Mouse (Mus musculus) kidney, adult 2 months (tissue): ENCODE results near the gene Akt1s1. TPM values are rescaled to one million over a fixed set of nuclear protein-coding genes. Genes with fewer than 3 reads are reported as not detected.

Experiments
- DNase-seq: peaks from one replicate; pipeline ENCODE4 v3.0.0; 2021
- H3K27ac ChIP-seq: fragments of 200-500 bp; 2 replicates; pipeline ENCODE4 v1.5.1; 2012; ENCODE audit warnings: low read depth, low read length, control low read depth, inconsistent platforms; ENCODE audit not compliant: insufficient read depth
- H3K27me3 ChIP-seq: fragments of 200-500 bp; replicated peaks from 2 replicates; pipeline ENCODE4 v1.6.1; 2012; ENCODE audit warnings: mild to moderate bottlenecking, moderate library complexity, low read length, inconsistent platforms; ENCODE audit not compliant: control insufficient read depth, insufficient read depth
- H3K36me3 ChIP-seq: fragments of 200-500 bp; 2 replicates; pipeline ENCODE4 v1.6.1; 2012; ENCODE audit warnings: mild to moderate bottlenecking, moderate library complexity, low read length, inconsistent platforms; ENCODE audit not compliant: control insufficient read depth, insufficient read depth
- H3K4me1 ChIP-seq: fragments of 200-500 bp; 2 replicates; pipeline ENCODE4 v1.6.1; 2011; ENCODE audit warnings: low read length; ENCODE audit not compliant: control insufficient read depth, insufficient read depth
- H3K4me3 ChIP-seq: fragments of 200-500 bp; 2 replicates; pipeline ENCODE4 v1.5.1; 2011; ENCODE audit warnings: mild to moderate bottlenecking, low read depth, low read length, control low read depth; ENCODE audit not compliant: insufficient read depth
- CTCF ChIP-seq: fragments of 200-500 bp; conservative IDR thresholded peaks from 2 replicates; pipeline ENCODE4 v1.5.1; 2011; ENCODE audit warnings: low read depth, mild to moderate bottlenecking, control low read depth, low read length, moderate library complexity, mixed read lengths; ENCODE audit not compliant: insufficient read depth, insufficient read length
- POLR2A ChIP-seq: fragments of 200-500 bp; IDR thresholded peaks from one replicate; pipeline ENCODE4 v1.6.1; 2011; ENCODE audit warnings: low read depth, low read length, control low read depth
- WGBS: fragments of 180-500 bp; shearing (Covaris S2); methylation state at CpG from one replicate; pipeline ENCODE4 v1.1.7; 2018; 5-methylcytosine and 5-hydroxymethylcytosine counted together
- polyA plus RNA-seq: library from polyadenylated mRNA; depleted of rRNA; stranded (reverse); fragments of >200 nt; gene quantifications from 2 replicates; pipeline ENCODE4 v1.2.3, GENCODE M21; 2012; rRNA removed

Gene Akt1s1
- polyA plus RNA-seq, 1 experiment = 90.6 TPM

DNA sequence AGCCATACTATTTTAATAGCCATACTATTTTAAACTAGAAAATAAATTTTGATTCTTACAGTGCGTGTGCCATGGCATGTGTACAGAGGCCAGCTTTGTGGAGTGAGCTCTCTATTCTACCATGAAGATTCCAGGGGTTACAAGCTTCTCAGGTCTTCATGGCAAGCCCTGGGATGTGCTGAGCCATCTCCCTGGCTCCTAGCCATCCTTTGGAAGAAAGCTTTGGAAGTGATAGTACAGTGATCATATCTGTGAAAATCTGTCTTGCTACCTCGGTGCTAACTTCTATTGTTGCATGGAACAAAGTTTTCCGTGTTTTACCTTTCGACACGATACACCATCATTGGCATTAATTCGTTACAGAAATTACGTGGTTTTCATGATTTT lies 46.4 kb downstream of the Akt1s1 start:
- no peak for TF ChIP-seq CTCF
- TF ChIP-seq POLR2A = no peak
- WGBS = 66% methylated on average over 7 of the region's 7 CpGs
- DNase-seq = no peak
- Histone ChIP-seq H3K27me3 (no peaks in the 10 kb centered on the region), H3K4me3 (0 out of 2 replicates have a peak overlapping the region, but pooled peaks have one; percentile 66), H3K4me1 (peaks cover 18% of the 10 kb centered on the region), H3K36me3 (no peaks in the 10 kb centered on the region), H3K27ac (peak overlapping the region; percentile 44; the same call in 1 of the 2 replicates)

DNA sequence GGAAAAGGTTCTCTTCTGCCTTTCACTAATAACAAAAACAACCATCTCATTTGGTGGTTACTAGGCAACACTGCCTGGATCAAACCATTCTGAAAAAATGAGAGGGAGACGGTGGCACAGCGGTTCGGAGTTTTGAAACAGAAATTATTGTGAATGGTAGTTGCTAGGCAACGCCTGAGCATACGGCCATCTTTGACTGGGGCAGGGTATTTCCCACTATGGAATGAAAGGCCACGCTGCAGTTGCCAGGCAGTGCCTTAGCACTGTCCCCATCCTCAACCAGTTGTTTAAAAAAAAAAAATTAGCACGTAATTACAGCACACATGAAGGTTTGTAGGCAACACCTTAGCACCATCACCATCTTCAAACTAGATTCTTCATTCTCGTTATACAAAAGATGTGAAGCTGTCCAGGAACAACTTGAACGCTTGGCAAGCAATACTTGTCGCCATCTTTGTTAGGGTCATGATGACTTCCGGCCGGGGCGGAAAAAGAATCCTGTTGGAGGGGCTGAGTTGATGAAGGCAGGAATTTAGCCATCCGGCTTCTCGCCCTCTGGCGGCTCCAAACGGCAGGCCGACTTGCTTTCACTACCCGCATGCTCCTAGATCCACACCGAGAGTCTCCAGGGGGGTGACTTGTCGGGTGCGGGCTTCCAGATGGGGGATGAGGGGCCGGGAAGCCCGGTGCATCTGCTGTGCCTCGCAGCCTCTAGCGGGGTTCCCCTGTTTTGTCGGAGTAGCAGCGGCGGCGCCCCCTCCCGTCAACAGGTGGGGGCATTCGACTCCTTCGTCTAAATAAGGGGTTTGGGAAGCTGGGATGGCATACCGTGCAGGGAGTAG lies 47.0 kb downstream of the Akt1s1 start, which contains the start of gene Fuz:
Gene Fuz, plus strand, starts transcription at position 487 of the 842 bp plus-strand sequence.
- Histone ChIP-seq H3K4me1 (peaks cover 18% of the 10 kb centered on the region), H3K4me3 (peak within 1 kb of the TSS; percentile 66), H3K27ac (peak within 1 kb of the TSS; percentile 50), H3K27me3 (no peaks in the 10 kb centered on the region), H3K36me3 (no peaks in the 10 kb centered on the region)
- peak; percentile 96 for DNase-seq
- TF ChIP-seq POLR2A (no peak), CTCF (peak; percentile 56)
- WGBS = under 1% methylated on average over 34 of the region's 34 CpGs

DNA sequence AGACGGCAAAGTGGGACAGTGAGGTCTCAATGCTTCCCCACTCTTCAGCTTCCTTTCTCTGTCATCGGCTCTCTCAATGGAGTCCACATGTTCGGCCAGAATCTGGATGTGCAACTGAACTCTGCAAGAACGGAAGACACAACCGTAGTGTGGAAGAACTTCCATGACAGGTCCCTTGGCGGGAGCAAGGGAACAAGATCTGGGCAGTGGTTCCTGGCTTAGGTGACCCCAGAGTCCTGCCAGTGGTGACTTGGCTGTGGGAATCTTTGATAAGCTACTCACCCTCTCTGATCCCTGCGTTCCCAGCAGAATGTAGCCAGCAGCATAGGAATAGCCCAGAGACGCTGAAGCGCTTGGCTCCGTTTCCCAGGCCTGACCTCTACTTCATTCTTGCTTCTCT lies 47.7 kb downstream of the Akt1s1 start:
- no peaks in the 10 kb centered on the region for H3K36me3 ChIP-seq
- H3K27ac ChIP-seq = 0 out of 2 replicates have a peak overlapping the region, but pooled peaks have one; percentile 37
- DNase-seq = no peak
- H3K4me1 ChIP-seq = peaks cover 15% of the 10 kb centered on the region; the same call in 1 of the 2 replicates
- H3K27me3 ChIP-seq = no peaks in the 10 kb centered on the region
- 16% methylated on average over 10 of the region's 10 CpGs for WGBS
- TF ChIP-seq CTCF (no peak), POLR2A (no peak)
- H3K4me3 ChIP-seq = peak overlapping the region; percentile 66

DNA sequence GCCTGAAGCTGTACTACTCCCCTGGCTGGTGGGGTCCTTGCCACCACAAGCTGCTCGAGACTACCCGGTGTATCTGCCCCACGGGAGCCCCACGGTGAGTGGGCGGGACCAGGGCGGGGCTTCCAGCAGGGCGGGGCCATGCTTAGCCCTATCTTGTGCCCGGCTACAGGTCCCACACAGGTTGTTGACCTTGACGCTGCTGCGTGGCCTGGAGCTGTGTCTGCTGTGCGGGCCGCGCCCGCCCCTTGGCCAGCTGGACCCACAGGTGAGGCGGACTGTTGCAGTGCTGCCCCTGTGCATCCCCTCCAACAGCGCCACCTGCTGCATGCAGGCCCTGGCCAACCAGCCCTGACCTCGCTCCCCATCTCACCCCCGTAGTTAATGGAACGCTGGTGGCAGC lies 49.8 kb downstream of the Akt1s1 start:
- Histone ChIP-seq H3K36me3 (no peaks in the 10 kb centered on the region), H3K4me1 (peaks cover 20% of the 10 kb centered on the region; the same call in 1 of the 2 replicates), H3K27ac (no peak overlapping the region), H3K27me3 (no peaks in the 10 kb centered on the region), H3K4me3 (no peak overlapping the region)
- 28% methylated on average over 19 of the region's 19 CpGs for WGBS
- peak; percentile 61 for DNase-seq
- TF ChIP-seq CTCF (peak; percentile 37; the same call in 1 of the 2 replicates), POLR2A (no peak)

DNA sequence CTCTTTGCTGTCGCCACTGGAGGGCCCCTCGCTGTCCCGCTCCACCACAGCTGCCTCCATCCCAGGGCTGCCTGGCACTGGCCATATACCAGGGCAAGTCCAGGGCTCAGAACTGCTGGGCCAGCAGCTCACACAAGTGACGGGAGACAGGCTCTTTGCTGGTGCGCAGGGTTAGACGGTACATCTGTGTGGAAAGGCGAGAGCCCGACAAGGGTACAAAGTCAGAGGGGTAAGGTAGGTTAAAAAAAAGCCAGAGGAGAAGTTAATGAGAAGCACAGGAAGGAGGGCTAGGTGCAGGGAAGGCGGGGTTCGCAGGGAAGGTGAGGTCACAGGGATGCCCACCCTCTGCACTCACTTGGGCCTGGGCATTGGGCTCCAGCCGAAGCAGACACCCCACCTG lies 51.8 kb downstream of the Akt1s1 start:
- Histone ChIP-seq H3K27ac (no peak overlapping the region; the same call in 1 of the 2 replicates), H3K4me1 (peaks cover 17% of the 10 kb centered on the region; the same call in 1 of the 2 replicates), H3K27me3 (no peaks in the 10 kb centered on the region), H3K36me3 (no peaks in the 10 kb centered on the region), H3K4me3 (no peak overlapping the region)
- peak; percentile 11 for TF ChIP-seq POLR2A
- no peak for TF ChIP-seq CTCF
- WGBS = 71% methylated on average over 11 of the region's 11 CpGs
- DNase-seq = peak; percentile 52

DNA sequence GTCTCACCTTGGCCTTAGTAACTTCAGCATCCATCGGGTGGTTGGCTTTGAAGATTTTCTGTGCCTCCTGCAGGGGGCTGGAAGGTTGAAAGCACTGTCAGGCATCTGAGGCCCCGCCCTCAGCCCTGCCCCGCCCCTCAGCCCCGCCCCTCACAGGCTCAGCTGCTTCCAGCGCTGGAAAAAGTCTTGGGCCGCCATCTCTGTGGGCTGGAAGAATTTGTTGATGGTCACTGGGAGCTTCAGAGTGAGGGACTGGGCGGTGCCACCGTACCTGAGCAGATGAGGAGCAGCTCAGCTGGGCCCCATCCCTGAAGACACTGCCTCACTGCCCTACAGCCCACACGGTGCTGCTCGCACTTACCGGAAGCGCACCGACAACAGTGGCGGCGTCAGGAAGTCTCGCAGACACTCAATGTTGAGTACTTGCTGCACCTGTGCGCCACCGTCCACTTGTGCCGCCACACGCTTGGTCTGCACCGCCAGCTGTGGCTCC lies 52.5 kb downstream of the Akt1s1 start:
- Histone ChIP-seq H3K27me3 (no peaks in the 10 kb centered on the region), H3K4me3 (peak overlapping the region; percentile 46), H3K27ac (peak overlapping the region; percentile 14; the same call in 1 of the 2 replicates), H3K4me1 (peaks cover 17% of the 10 kb centered on the region; the same call in 1 of the 2 replicates), H3K36me3 (no peaks in the 10 kb centered on the region)
- TF ChIP-seq CTCF = no peak; the same call in 1 of the 2 replicates
- TF ChIP-seq POLR2A = peak; percentile 61
- WGBS = 21% methylated on average over 21 of the region's 21 CpGs
- peak; percentile 58 for DNase-seq

Other genes starting within 250 kb of the Akt1s1 start
- 8.5 and 12.4 TPM in 2 replicates for gene Myh14, start 178.1 kb upstream of the Akt1s1 start, polyA plus RNA-seq
- gene Izumo2, start 140.2 kb upstream of the Akt1s1 start, polyA plus RNA-seq = not detected in 2 replicates
- gene Vrk3, start 100.6 kb upstream of the Akt1s1 start, polyA plus RNA-seq = 78.9 and 93.7 TPM in 2 replicates
- 0.04 and 0.09 TPM in 2 replicates for gene Zfp473, start 97.9 kb upstream of the Akt1s1 start, polyA plus RNA-seq
- 32.6 and 35.9 TPM in 2 replicates for gene Nup62, start 32.9 kb upstream of the Akt1s1 start, polyA plus RNA-seq
- gene Il4i1, start 32.6 kb upstream of the Akt1s1 start, polyA plus RNA-seq = 1.5 and 9.7 TPM in 2 replicates
- 42.1 and 57.2 TPM in 2 replicates for gene Atf5, start 32.3 kb upstream of the Akt1s1 start, polyA plus RNA-seq
- 100 and 114 TPM in 2 replicates for gene Tbc1d17, start 88 bp downstream of the Akt1s1 start, polyA plus RNA-seq
- 44.9 and 53.4 TPM in 2 replicates for gene Pnkp, start 8.1 kb downstream of the Akt1s1 start, polyA plus RNA-seq
- 212 and 221 TPM in 2 replicates for gene Ptov1, start 20.8 kb downstream of the Akt1s1 start, polyA plus RNA-seq
- 164 and 181 TPM in 2 replicates for gene Med25, start 43.7 kb downstream of the Akt1s1 start, polyA plus RNA-seq
- 59.2 and 70.9 TPM in 2 replicates for gene Fuz, start 47.1 kb downstream of the Akt1s1 start, polyA plus RNA-seq
- 58.0 and 70.6 TPM in 2 replicates for gene Ap2a1, start 80.5 kb downstream of the Akt1s1 start, polyA plus RNA-seq
- 0.11 and 0.65 TPM in 2 replicates for gene Tsks, start 94.2 kb downstream of the Akt1s1 start, polyA plus RNA-seq
- 5.6 and 8.5 TPM in 2 replicates for gene Cpt1c, start 125.9 kb downstream of the Akt1s1 start, polyA plus RNA-seq
- gene Prmt1, start 137.6 kb downstream of the Akt1s1 start, polyA plus RNA-seq = 89.9 and 95.4 TPM in 2 replicates
- 105 and 107 TPM in 2 replicates for gene Irf3, start 148.7 kb downstream of the Akt1s1 start, polyA plus RNA-seq
- 20.0 and 21.4 TPM in 2 replicates for gene Bcl2l12, start 149.7 kb downstream of the Akt1s1 start, polyA plus RNA-seq
- 38.8 and 41.1 TPM in 2 replicates for gene Scaf1, start 167.4 kb downstream of the Akt1s1 start, polyA plus RNA-seq
- 82.3 and 84.1 TPM in 2 replicates for gene Rras, start 169.0 kb downstream of the Akt1s1 start, polyA plus RNA-seq
- 7.1 and 9.1 TPM in 2 replicates for gene Prr12, start 203.9 kb downstream of the Akt1s1 start, polyA plus RNA-seq
- 60.4 and 67.6 TPM in 2 replicates for gene Nosip, start 213.4 kb downstream of the Akt1s1 start, polyA plus RNA-seq
- gene Prrg2, start 213.7 kb downstream of the Akt1s1 start, polyA plus RNA-seq = 80.9 and 95.4 TPM in 2 replicates
- gene Rcn3, start 243.2 kb downstream of the Akt1s1 start, polyA plus RNA-seq = 67.0 and 68.7 TPM in 2 replicates